Mouse (Mus musculus): Measurements from ENCODE around the gene Tep1. TPM values are rescaled to one million over a fixed set of nuclear protein-coding genes. Genes with fewer than 3 reads are reported as not detected.

Gene Tep1
- polyA plus RNA-seq, 1 experiment from 2014 or later: 8.3 TPM

DNA sequence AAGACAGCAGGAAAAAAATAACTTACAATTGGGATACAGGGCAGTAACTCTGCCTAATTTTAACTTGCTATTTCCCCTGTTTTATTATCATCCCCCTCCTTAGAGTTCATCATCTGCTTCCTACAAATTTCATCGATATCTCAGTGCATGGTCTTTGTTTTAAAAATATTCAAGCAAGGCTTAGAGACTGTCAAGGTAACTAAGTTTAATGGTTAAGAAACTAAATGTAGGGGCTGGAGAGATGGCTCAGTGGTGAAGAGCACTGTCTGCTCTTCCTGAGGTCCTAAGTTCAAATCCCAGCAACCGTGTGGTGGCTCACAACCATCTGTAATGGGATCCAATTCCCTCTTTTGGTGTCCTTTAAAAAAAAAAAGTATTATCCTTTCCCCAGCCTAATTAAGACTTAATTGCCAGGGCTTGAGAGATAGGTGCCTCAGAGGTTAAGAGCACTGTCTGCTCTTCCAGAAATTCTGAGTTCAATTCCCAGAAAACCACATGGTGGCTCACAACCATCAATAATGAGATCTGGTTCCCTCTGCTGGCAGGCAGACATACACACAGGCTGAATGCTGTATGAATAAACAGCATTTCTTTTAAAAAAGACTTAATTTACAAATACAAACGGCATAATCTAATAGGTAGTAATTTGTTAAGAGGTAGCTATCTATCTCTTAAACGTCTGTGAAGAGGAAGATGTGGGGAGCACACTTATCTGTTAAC, 67.4 kb downstream of the Tep1 start:
- Histone ChIP-seq H3K36me3 (ENCODE audit: control insufficient read depth, insufficient read depth, low read length) (no peaks in the 10 kb centered on the region), H3K27ac (replicated peaks in 1 of 2; ENCODE audit: control insufficient read depth in 1 of 2, insufficient read depth in 1 of 2, low read depth in 2 of 2, low read length in 2 of 2) (no peak overlapping the region), H3K27me3 (ENCODE audit: control insufficient read depth, insufficient read depth, low read length) (no peaks in the 10 kb centered on the region), H3K4me2 (ENCODE audit: low read length) (no peak overlapping the region), H3K9ac (ENCODE audit: low read length) (no peak overlapping the region), H3K4me3 (ENCODE audit: control insufficient read depth in 1 of 2, insufficient read depth in 1 of 2, low read depth in 1 of 2, low read length in 2 of 2) (no peak overlapping the region), H3K4me1 (ENCODE audit: control insufficient read depth in 2 of 2, insufficient read depth in 2 of 2, low read length in 2 of 2) (peaks cover 0 to 4% of the 10 kb centered on the region in 2 experiments; a peak in 2 of 4 replicates), H3K9me3 (ENCODE audit: control insufficient read depth, low read length) (no peaks in the 10 kb centered on the region)
- WGBS: 57% methylated on average over 4 of the region's 4 CpGs
- no peak for ATAC-seq (ENCODE audit: insufficient number of reproducible peaks, insufficient read depth, low FRiP score, low read depth)

- Histone ChIP-seq H3K9me3 (ENCODE audit: control insufficient read depth, low read length) (no peaks in the 10 kb centered on the region), H3K27me3 (ENCODE audit: control insufficient read depth, insufficient read depth, low read length) (no peaks in the 10 kb centered on the region), H3K9ac (ENCODE audit: low read length) (no peak overlapping the region), H3K36me3 (ENCODE audit: control insufficient read depth, insufficient read depth, low read length) (no peaks in the 10 kb centered on the region), H3K4me1 (ENCODE audit: control insufficient read depth in 2 of 2, insufficient read depth in 2 of 2, low read length in 2 of 2) (peaks cover 0 to 4% of the 10 kb centered on the region in 2 experiments; a peak in 2 of 4 replicates), H3K4me2 (ENCODE audit: low read length) (no peak overlapping the region), H3K27ac (replicated peaks in 1 of 2; ENCODE audit: control insufficient read depth in 1 of 2, insufficient read depth in 1 of 2, low read depth in 2 of 2, low read length in 2 of 2) (no peak overlapping the region), H3K4me3 (ENCODE audit: control insufficient read depth in 1 of 2, insufficient read depth in 1 of 2, low read depth in 1 of 2, low read length in 2 of 2) (no peak overlapping the region)
- WGBS: 82% methylated on average over 6 of the region's 6 CpGs
- no peak for ATAC-seq (ENCODE audit: insufficient number of reproducible peaks, insufficient read depth, low FRiP score, low read depth)
These were observed 67.9 kb downstream of the Tep1 start for GRCm38 (mm10) chr14:50802441-50802840.

GRCm38 (mm10) chr14:50799502-50800259, 70.7 kb downstream of the Tep1 start:
- Histone ChIP-seq H3K9ac (ENCODE audit: low read length) (no peak overlapping the region), H3K4me3 (ENCODE audit: control insufficient read depth in 1 of 2, insufficient read depth in 1 of 2, low read depth in 1 of 2, low read length in 2 of 2) (no peak overlapping the region), H3K27ac (replicated peaks in 1 of 2; ENCODE audit: control insufficient read depth in 1 of 2, insufficient read depth in 1 of 2, low read depth in 2 of 2, low read length in 2 of 2) (no peak overlapping the region), H3K4me1 (ENCODE audit: control insufficient read depth in 2 of 2, insufficient read depth in 2 of 2, low read length in 2 of 2) (no peaks in the 10 kb centered on the region), H3K27me3 (ENCODE audit: control insufficient read depth, insufficient read depth, low read length) (no peaks in the 10 kb centered on the region), H3K36me3 (ENCODE audit: control insufficient read depth, insufficient read depth, low read length) (no peaks in the 10 kb centered on the region), H3K9me3 (ENCODE audit: control insufficient read depth, low read length) (no peaks in the 10 kb centered on the region), H3K4me2 (ENCODE audit: low read length) (no peak overlapping the region)
- ATAC-seq (ENCODE audit: insufficient number of reproducible peaks, insufficient read depth, low FRiP score, low read depth): no peak
- WGBS: 6% methylated on average over 3 of the region's 3 CpGs

DNA sequence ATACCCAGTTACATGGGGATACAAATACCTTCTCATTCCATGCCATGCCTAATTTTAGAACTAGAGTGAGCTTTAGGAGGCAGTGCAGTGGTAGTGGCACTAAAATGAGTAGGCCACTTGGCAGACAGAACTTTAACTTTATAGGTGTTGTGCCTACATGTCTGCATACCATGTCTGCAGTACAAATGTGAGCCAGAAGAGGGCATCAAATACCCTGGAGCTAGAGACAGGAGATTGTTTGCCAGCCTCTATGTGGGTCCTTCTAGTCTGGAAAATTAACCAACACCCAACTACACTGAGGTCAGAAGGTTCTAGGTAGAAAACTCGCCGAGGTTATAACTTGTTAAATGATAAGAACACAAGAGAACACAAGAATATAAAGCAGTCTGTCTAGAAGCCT, 71.8 kb downstream of the Tep1 start:
- ATAC-seq (ENCODE audit: insufficient number of reproducible peaks, insufficient read depth, low FRiP score, low read depth): no peak
- Histone ChIP-seq H3K4me2 (ENCODE audit: low read length) (no peak overlapping the region), H3K4me3 (ENCODE audit: control insufficient read depth in 1 of 2, insufficient read depth in 1 of 2, low read depth in 1 of 2, low read length in 2 of 2) (no peak overlapping the region), H3K27ac (replicated peaks in 1 of 2; ENCODE audit: control insufficient read depth in 1 of 2, insufficient read depth in 1 of 2, low read depth in 2 of 2, low read length in 2 of 2) (no peak overlapping the region), H3K36me3 (ENCODE audit: control insufficient read depth, insufficient read depth, low read length) (no peaks in the 10 kb centered on the region), H3K9me3 (ENCODE audit: control insufficient read depth, low read length) (no peaks in the 10 kb centered on the region), H3K9ac (ENCODE audit: low read length) (no peak overlapping the region), H3K27me3 (ENCODE audit: control insufficient read depth, insufficient read depth, low read length) (no peaks in the 10 kb centered on the region), H3K4me1 (ENCODE audit: control insufficient read depth in 2 of 2, insufficient read depth in 2 of 2, low read length in 2 of 2) (no peaks in the 10 kb centered on the region)
- WGBS: 48% methylated on average over 2 of the region's 2 CpGs

- 70% methylated on average over 1 of the region's 1 CpGs for WGBS
These were observed 73.9 kb downstream of the Tep1 start for GRCm38 (mm10) chr14:50796464-50796863.

DNA sequence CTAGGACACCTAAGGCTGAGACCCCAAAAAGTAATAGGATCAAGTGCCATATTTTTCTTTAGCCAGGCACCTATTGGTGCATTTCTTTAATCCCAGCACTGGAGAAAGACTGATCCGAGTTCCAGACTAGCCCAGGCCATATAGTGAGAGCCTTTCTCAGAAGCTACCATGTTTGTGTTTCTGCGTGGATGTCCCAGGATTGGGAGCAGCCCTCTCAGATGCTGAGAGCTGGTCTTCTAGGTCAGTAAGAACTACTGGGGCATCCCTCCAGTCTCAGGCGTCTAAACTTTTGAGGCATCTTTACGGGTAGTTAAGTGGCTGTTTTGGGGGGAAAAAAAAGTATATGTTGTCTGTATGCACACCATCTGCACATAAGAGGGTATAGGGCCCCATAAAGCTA, 74.4 kb downstream of the Tep1 start:
- Histone ChIP-seq H3K36me3 (ENCODE audit: control insufficient read depth, insufficient read depth, low read length) (no peaks in the 10 kb centered on the region), H3K9me3 (ENCODE audit: control insufficient read depth, low read length) (no peaks in the 10 kb centered on the region), H3K27me3 (ENCODE audit: control insufficient read depth, insufficient read depth, low read length) (no peaks in the 10 kb centered on the region), H3K27ac (replicated peaks in 1 of 2; ENCODE audit: control insufficient read depth in 1 of 2, insufficient read depth in 1 of 2, low read depth in 2 of 2, low read length in 2 of 2) (no peak overlapping the region), H3K4me1 (ENCODE audit: control insufficient read depth in 2 of 2, insufficient read depth in 2 of 2, low read length in 2 of 2) (no peaks in the 10 kb centered on the region), H3K9ac (ENCODE audit: low read length) (no peak overlapping the region), H3K4me3 (ENCODE audit: control insufficient read depth in 1 of 2, insufficient read depth in 1 of 2, low read depth in 1 of 2, low read length in 2 of 2) (no peak overlapping the region), H3K4me2 (ENCODE audit: low read length) (no peak overlapping the region)
- WGBS: 81% methylated on average over 4 of the region's 4 CpGs
- ATAC-seq (ENCODE audit: insufficient number of reproducible peaks, insufficient read depth, low FRiP score, low read depth): no peak

More at GRCm38 (mm10) chr14:50796464-50796863, 73.9 kb downstream of the Tep1 start:
- no peaks in the 10 kb centered on the region for H3K27me3 ChIP-seq (ENCODE audit: control insufficient read depth, insufficient read depth, low read length)
- ATAC-seq (ENCODE audit: insufficient number of reproducible peaks, insufficient read depth, low FRiP score, low read depth): no peak
- no peak overlapping the region for H3K4me2 ChIP-seq (ENCODE audit: low read length)
- no peaks in the 10 kb centered on the region for H3K4me1 ChIP-seq (ENCODE audit: control insufficient read depth in 2 of 2, insufficient read depth in 2 of 2, low read length in 2 of 2)
- no peak overlapping the region for H3K27ac ChIP-seq (replicated peaks in 1 of 2; ENCODE audit: control insufficient read depth in 1 of 2, insufficient read depth in 1 of 2, low read depth in 2 of 2, low read length in 2 of 2)
- H3K4me3 ChIP-seq (ENCODE audit: control insufficient read depth in 1 of 2, insufficient read depth in 1 of 2, low read depth in 1 of 2, low read length in 2 of 2): no peak overlapping the region
- no peaks in the 10 kb centered on the region for H3K36me3 ChIP-seq (ENCODE audit: control insufficient read depth, insufficient read depth, low read length)
- H3K9ac ChIP-seq (ENCODE audit: low read length): no peak overlapping the region
- H3K9me3 ChIP-seq (ENCODE audit: control insufficient read depth, low read length): no peaks in the 10 kb centered on the region

DNA sequence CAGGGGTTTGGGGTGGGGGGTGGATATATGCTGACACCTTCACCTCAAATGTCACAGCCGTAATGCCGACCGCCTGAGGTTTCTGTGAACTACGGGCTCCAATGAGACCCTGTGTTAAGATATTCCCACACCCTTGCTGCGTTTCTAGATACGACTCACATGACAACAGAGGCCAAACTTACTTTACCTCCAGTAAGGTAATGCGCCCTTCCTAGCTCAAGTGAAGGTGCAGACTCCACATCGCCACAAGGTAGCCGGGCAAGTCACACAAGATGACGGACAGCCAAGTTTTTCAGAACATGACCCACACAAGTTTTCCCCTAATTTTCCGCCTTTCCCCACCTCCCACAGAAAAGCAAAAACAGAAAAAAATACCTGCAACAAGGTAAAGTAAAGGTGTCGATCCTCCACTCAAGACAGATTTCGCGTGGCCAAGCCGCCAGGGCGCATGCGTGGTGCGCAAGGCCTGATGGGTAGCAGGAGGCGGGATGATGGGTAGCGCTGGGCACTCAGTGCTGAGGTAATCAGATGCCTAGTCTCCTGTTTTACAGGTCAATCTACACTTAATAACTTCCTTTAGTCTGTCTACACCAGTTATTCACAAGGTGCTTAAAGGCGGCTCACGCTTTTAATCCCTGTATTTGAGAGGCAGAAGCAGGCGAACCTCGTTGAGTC, 75.0 kb downstream of the Tep1 start:
- Histone ChIP-seq H3K27ac (replicated peaks in 1 of 2; ENCODE audit: control insufficient read depth in 1 of 2, insufficient read depth in 1 of 2, low read depth in 2 of 2, low read length in 2 of 2) (no peak overlapping the region), H3K4me3 (ENCODE audit: control insufficient read depth in 1 of 2, insufficient read depth in 1 of 2, low read depth in 1 of 2, low read length in 2 of 2) (no peak overlapping the region), H3K4me2 (ENCODE audit: low read length) (no peak overlapping the region), H3K9me3 (ENCODE audit: control insufficient read depth, low read length) (no peaks in the 10 kb centered on the region), H3K27me3 (ENCODE audit: control insufficient read depth, insufficient read depth, low read length) (no peaks in the 10 kb centered on the region), H3K4me1 (ENCODE audit: control insufficient read depth in 2 of 2, insufficient read depth in 2 of 2, low read length in 2 of 2) (no peaks in the 10 kb centered on the region), H3K9ac (ENCODE audit: low read length) (no peak overlapping the region), H3K36me3 (ENCODE audit: control insufficient read depth, insufficient read depth, low read length) (no peaks in the 10 kb centered on the region)
- 86% methylated on average over 24 of the region's 24 CpGs for WGBS
- ATAC-seq (ENCODE audit: insufficient number of reproducible peaks, insufficient read depth, low FRiP score, low read depth): no peak

Measured in heart, embryonic 14.5 days (tissue).